In genomic region chr9:65175939-65176871, GRCm38 (mm10) we compare ENCODE assay signal across 10 mouse cellular contexts. TPM values are rescaled to one million over a fixed set of nuclear protein-coding genes. Genes with fewer than 3 reads are reported as not detected.
DNase-seq lines count a peak whose midpoint lies in the region; ATAC-seq and TF ChIP-seq lines count a peak whose summit lies in the region.
"Had no signal": no experiment of that assay in that cellular context is flagged by ENCODE, and none has a peak within 500 bp of the region (broad histone marks: within the 10 kb centered on the region; RNA-seq: fewer than 3 reads in every experiment).

No protein-coding gene starts in this region.

- H3K4me1 ChIP-seq in lung, embryonic 14.5 days (ENCODE audit: insufficient read depth), result peaks cover 13% of the 10 kb centered on the region
- no peaks in the 10 kb centered on the region for H3K4me1 ChIP-seq in lung, adult 2 months (ENCODE audit: control insufficient read depth, insufficient read depth, low read length)
- H3K4me1 ChIP-seq in forebrain, embryonic 10.5 days, result peaks cover 96% of the 10 kb centered on the region
- H3K4me1 ChIP-seq in limb, embryonic 12.5 days (replicated peaks), result peaks cover 64% of the 10 kb centered on the region
- H3K4me1 ChIP-seq in stomach, embryonic 15.5 days, result peaks cover 36% of the 10 kb centered on the region

- H3K4me2 ChIP-seq in lung, embryonic 14.5 days, result no peak overlapping the region
- no peak overlapping the region for H3K4me2 ChIP-seq in limb, embryonic 12.5 days
- no peak overlapping the region for H3K4me2 ChIP-seq in stomach, embryonic 15.5 days

- TF ChIP-seq CTCF in lung, embryonic 14.5 days (IDR thresholded peaks at IDR 0.05; ENCODE audit: low read depth), result peak; percentile 30; the same call in 1 of the 2 replicates
- no peak for TF ChIP-seq CTCF in lung, adult 2 months (IDR thresholded peaks at IDR 0.05; ENCODE audit: insufficient read depth, low read length)

- no peak for TF ChIP-seq POLR2A in lung, adult 2 months (IDR thresholded peaks at IDR 0.05; ENCODE audit: borderline replicate concordance, extremely low read depth, low read depth, low read length)

- no peak for ATAC-seq in lung, embryonic 14.5 days (ENCODE audit: insufficient read depth)
- ATAC-seq in limb, embryonic 12.5 days (ENCODE audit: insufficient number of reproducible peaks, insufficient read depth, low FRiP score, low TSS enrichment, low read depth), result no peak
- no peak for ATAC-seq in stomach, embryonic 15.5 days (ENCODE audit: insufficient read depth, low FRiP score, low read depth)
- no peak for ATAC-seq in megakaryocyte progenitor cell, adult 5-6 weeks (replicated peaks; ENCODE audit: poor library complexity)
- ATAC-seq in megakaryocyte, adult 5-6 weeks (ENCODE audit: poor library complexity, severe bottlenecking), result no peak

- H3K9me3 ChIP-seq in lung, embryonic 14.5 days (ENCODE audit: low read depth, low read length), result no peaks in the 10 kb centered on the region
- no peaks in the 10 kb centered on the region for H3K9me3 ChIP-seq in forebrain, embryonic 10.5 days
- H3K9me3 ChIP-seq in limb, embryonic 12.5 days, result no peaks in the 10 kb centered on the region
- H3K9me3 ChIP-seq in stomach, embryonic 15.5 days, result no peaks in the 10 kb centered on the region
- H3K9me3 ChIP-seq: G1E had no signal

- H3K27ac ChIP-seq in lung, embryonic 14.5 days (ENCODE audit: low read depth), result no peak overlapping the region
- H3K27ac ChIP-seq in forebrain, embryonic 10.5 days, result peak overlapping the region; percentile 92
- peak overlapping the region; percentile 46 for H3K27ac ChIP-seq in limb, embryonic 12.5 days
- peak overlapping the region; percentile 21; the same call in 1 of the 2 replicates for H3K27ac ChIP-seq in stomach, embryonic 15.5 days

- DNase-seq in lung, embryonic 14.5 days, result peak; percentile 27
- no peak for DNase-seq in lung, adult 2 months
- DNase-seq in forebrain, embryonic 10.5 days (ENCODE audit: extremely low spot score, low spot score), result peak; percentile 57
- DNase-seq in cerebellum, postnatal 25 days, result no peak
- DNase-seq: kidney, adult 8-10 months had no signal

- H3K36me3 ChIP-seq in lung, embryonic 14.5 days (ENCODE audit: insufficient read depth), result no peaks in the 10 kb centered on the region
- H3K36me3 ChIP-seq in forebrain, embryonic 10.5 days (replicated peaks), result peaks cover 93% of the 10 kb centered on the region
- no peaks in the 10 kb centered on the region for H3K36me3 ChIP-seq in limb, embryonic 12.5 days
- no peaks in the 10 kb centered on the region for H3K36me3 ChIP-seq in stomach, embryonic 15.5 days
- H3K36me3 ChIP-seq: G1E had no signal

- H3K9ac ChIP-seq in lung, embryonic 14.5 days, result no peak overlapping the region
- H3K9ac ChIP-seq in limb, embryonic 12.5 days (replicated peaks), result no peak overlapping the region
- H3K9ac ChIP-seq in stomach, embryonic 15.5 days, result no peak overlapping the region

- no peak overlapping the region for H3K4me3 ChIP-seq in lung, embryonic 14.5 days (ENCODE audit: low read depth, low read length)
- H3K4me3 ChIP-seq in lung, adult 2 months (replicated peaks; ENCODE audit: extremely low read depth, low read depth, low read length), result no peak overlapping the region
- H3K4me3 ChIP-seq in forebrain, embryonic 10.5 days, result peak overlapping the region; percentile 34
- no peak overlapping the region for H3K4me3 ChIP-seq in limb, embryonic 12.5 days (replicated peaks)
- no peak overlapping the region for H3K4me3 ChIP-seq in stomach, embryonic 15.5 days (replicated peaks)

- WGBS in lung, embryonic 14.5 days, result 29% methylated on average over 9 of the region's 9 CpGs
- WGBS in lung, adult 2 months, result 54% methylated on average over 9 of the region's 9 CpGs
- 34% methylated on average over 9 of the region's 9 CpGs for WGBS in forebrain, embryonic 10.5 days
- 25% methylated on average over 9 of the region's 9 CpGs for whole genome bisulfite sequencing in limb, embryonic 12.5 days
- 39% methylated on average over 9 of the region's 9 CpGs for WGBS in stomach, embryonic 15.5 days

- no peaks in the 10 kb centered on the region for H3K27me3 ChIP-seq in lung, embryonic 14.5 days (ENCODE audit: insufficient read depth, low read length)
- peaks cover 22% of the 10 kb centered on the region; the same call in 1 of the 2 replicates for H3K27me3 ChIP-seq in forebrain, embryonic 10.5 days (ENCODE audit: poor library complexity, severe bottlenecking)
- peaks cover 82% of the 10 kb centered on the region for H3K27me3 ChIP-seq in limb, embryonic 12.5 days
- H3K27me3 ChIP-seq in stomach, embryonic 15.5 days (replicated peaks), result no peaks in the 10 kb centered on the region; the same call in 1 of the 2 replicates

RNA-seq across cellular contexts. Expression of gene Parp16, which starts 18.9 kb away (rescaled TPM):
- 5.3 and 6.9 TPM in 2 replicates for polyA plus RNA-seq in lung, embryonic 14.5 days (2014; fragmentation: Nextera tagmentation; extraction: Ambion mirVana)
- polyA plus RNA-seq in lung, adult 2 months (2012; rRNA removed), result 8.4 and 9.3 TPM in 2 replicates
- polyA plus RNA-seq in forebrain, embryonic 10.5 days (2016; fragmentation: Nextera tagmentation; extraction: Ambion mirVana), result 7.0 and 8.5 TPM in 2 replicates
- 8.2 and 8.7 TPM in 2 replicates for polyA plus RNA-seq in limb, embryonic 12.5 days (2016; fragmentation: Nextera tagmentation; extraction: Ambion mirVana)
- polyA plus RNA-seq in stomach, embryonic 15.5 days (2015; fragmentation: Nextera tagmentation; extraction: Ambion mirVana), result 8.5 and 9.1 TPM in 2 replicates
- total RNA-seq in megakaryocyte progenitor cell, adult 5-6 weeks (2015), result 3.2 and 3.3 TPM in 2 replicates
- 2.8 and 3.1 TPM in 2 replicates for total RNA-seq in megakaryocyte progenitor cell, adult 5-6 weeks (2017)
- 0.80 and 1.3 TPM in 2 replicates for total RNA-seq in megakaryocyte, adult 5-6 weeks (2015)
- total RNA-seq in megakaryocyte, adult 5-6 weeks (2017), result 0.95 and 0.98 TPM in 2 replicates

RNA-seq across cellular contexts. Expression of gene Igdcc3, which starts 35.2 kb away (rescaled TPM):
- 2.3 and 4.1 TPM in 2 replicates for polyA plus RNA-seq in lung, embryonic 14.5 days (2014; fragmentation: Nextera tagmentation; extraction: Ambion mirVana)
- 0.11 and 0.13 TPM in 2 replicates for polyA plus RNA-seq in lung, adult 2 months (2012; rRNA removed)
- 208 and 246 TPM in 2 replicates for polyA plus RNA-seq in forebrain, embryonic 10.5 days (2016; fragmentation: Nextera tagmentation; extraction: Ambion mirVana)
- polyA plus RNA-seq in limb, embryonic 12.5 days (2016; fragmentation: Nextera tagmentation; extraction: Ambion mirVana), result 6.2 and 6.4 TPM in 2 replicates
- 1.5 TPM in 2 replicates for polyA plus RNA-seq in stomach, embryonic 15.5 days (2015; fragmentation: Nextera tagmentation; extraction: Ambion mirVana)
- not detected in 2 replicates for total RNA-seq in megakaryocyte progenitor cell, adult 5-6 weeks (2015)
- not detected in 2 replicates for total RNA-seq in megakaryocyte progenitor cell, adult 5-6 weeks (2017)
- total RNA-seq in megakaryocyte, adult 5-6 weeks (2015), result not detected in 2 replicates
- not detected in 2 replicates for total RNA-seq in megakaryocyte, adult 5-6 weeks (2017)
- polyA plus RNA-seq: G1E had no signal

Comparison
In these comparisons a context has a peak if more than half of its experiments do, and no peak if none do; other contexts are left out.
1. DNase-seq: peak in lung, embryonic 14.5 days (single experiment) and forebrain, embryonic 10.5 days (single experiment); none in lung, adult 2 months (single experiment) and cerebellum, postnatal 25 days (0 of 2).
2. RNA of gene Igdcc3, which starts 35.2 kb away (polyA plus RNA-seq): 208 to 246 TPM in forebrain, embryonic 10.5 days; 6.2 to 6.4 TPM in limb, embryonic 12.5 days, 2.3 to 4.1 TPM in lung, embryonic 14.5 days, 1.5 TPM in stomach, embryonic 15.5 days and 0.11 to 0.13 TPM in lung, adult 2 months; every median in the first group is over 10 times any median in the second.